Mouse (Mus musculus) heart, embryonic 13.5 days (tissue): ENCODE measurements around the gene Pum1. TPM values are rescaled to one million over a fixed set of nuclear protein-coding genes. Genes with fewer than 3 reads are reported as not detected.

ENCODE experiments used
- ATAC-seq: fragments of 200-750 bp; cut with Nextera tagmentation; 2 replicates; pipeline ENCODE4 v1.8.0; 2017; ENCODE audit warnings: moderate TSS enrichment; ENCODE audit not compliant: insufficient number of reproducible peaks, low FRiP score, low TSS enrichment; ENCODE audit errors: extremely low read depth
- H3K27ac ChIP-seq: fragments of 300-500 bp; sonication (generic); replicated peaks from 2 replicates; pipeline ENCODE4 v1.5.1; 2015; ENCODE audit warnings: moderate library complexity, mild to moderate bottlenecking, inconsistent platforms
- H3K27me3 ChIP-seq: fragments of 300-500 bp; sonication (generic); replicated peaks from 2 replicates; pipeline ENCODE4 v1.6.1; 2015; ENCODE audit warnings: mild to moderate bottlenecking, inconsistent platforms
- H3K36me3 ChIP-seq: fragments of 300-500 bp; sonication (generic); 2 replicates; pipeline ENCODE4 v1.6.1; 2015; ENCODE audit warnings: mild to moderate bottlenecking, inconsistent platforms
- H3K4me1 ChIP-seq: fragments of 300-500 bp; sonication (generic); 2 replicates; pipeline ENCODE4 v1.6.1; 2015; ENCODE audit warnings: inconsistent platforms
- H3K4me2 ChIP-seq: fragments of 300-500 bp; sonication (generic); 2 replicates; pipeline ENCODE4 v1.6.1; 2015; ENCODE audit warnings: inconsistent platforms, mild to moderate bottlenecking, moderate library complexity
- H3K4me3 ChIP-seq: fragments of 300-500 bp; sonication (generic); 2 replicates; pipeline ENCODE4 v1.5.1; 2015; ENCODE audit warnings: moderate library complexity, mild to moderate bottlenecking, inconsistent platforms
- H3K9ac ChIP-seq: fragments of 300-500 bp; sonication (generic); 2 replicates; pipeline ENCODE4 v1.6.1; 2015; ENCODE audit warnings: inconsistent platforms, mild to moderate bottlenecking, moderate library complexity
- H3K9me3 ChIP-seq: fragments of 300-500 bp; sonication (generic); 2 replicates; pipeline ENCODE4 v1.6.1; 2016; ENCODE audit warnings: inconsistent platforms
- WGBS: fragments of 180-500 bp; shearing (Covaris S2); methylation state at CpG from one replicate; pipeline ENCODE4 v1.1.7; 2015; ENCODE audit warnings: mixed read lengths; 5-methylcytosine and 5-hydroxymethylcytosine counted together
- polyA plus RNA-seq: library from polyadenylated mRNA; unstranded; fragments of >200 nt; fragmentation: Nextera tagmentation; extraction: Ambion mirVana; gene quantifications from 2 replicates; pipeline ENCODE4 v1.2.1, GENCODE M21; 2015

Gene Pum1
- polyA plus RNA-seq, 1 experiment from 2014 or later: 53.3 TPM

- no peak for ATAC-seq
- peaks cover 41% of the 10 kb centered on the region for H3K4me1 ChIP-seq
- H3K9me3 ChIP-seq: no peaks in the 10 kb centered on the region
- H3K36me3 ChIP-seq: no peaks in the 10 kb centered on the region
- H3K27me3 ChIP-seq: peaks cover 11% of the 10 kb centered on the region
- H3K9ac ChIP-seq: peak overlapping the region; percentile 96
- 7% methylated on average over 19 of the region's 19 CpGs for WGBS
- peak overlapping the region; percentile 83 for H3K4me3 ChIP-seq
- 0 out of 2 replicates have a peak overlapping the region, but pooled peaks have one; percentile 24 for H3K27ac ChIP-seq
- H3K4me2 ChIP-seq: peak overlapping the region; percentile 82
These were observed 128.8 kb downstream of the Pum1 start for GRCm38 (mm10) chr4:130791811-130792375.

- peak within 1 kb of the TSS; percentile 83 for H3K4me3 ChIP-seq
- ATAC-seq: no peak
- H3K4me2 ChIP-seq: peak within 1 kb of the TSS; percentile 82
- H3K9me3 ChIP-seq: no peaks in the 10 kb centered on the region
- no peaks in the 10 kb centered on the region for H3K36me3 ChIP-seq
- peaks cover 48% of the 10 kb centered on the region for H3K4me1 ChIP-seq
- H3K27ac ChIP-seq: 0 out of 2 replicates have a peak within 1 kb of the TSS, but pooled peaks have one; percentile 24
- peak within 1 kb of the TSS; percentile 96 for H3K9ac ChIP-seq
- 3% methylated on average over 60 of the region's 99 CpGs for WGBS
- H3K27me3 ChIP-seq: peaks cover 11% of the 10 kb centered on the region
These were observed 129.5 kb downstream of the Pum1 start, which contains the start of gene Sdc3 for GRCm38 (mm10) chr4:130792376-130793179. TSS of gene Sdc3 (plus strand) at chr4:130792537.

- Histone ChIP-seq H3K36me3 (no peaks in the 10 kb centered on the region), H3K27ac (no peak overlapping the region)
These were observed 130.0 kb downstream of the Pum1 start for GRCm38 (mm10) chr4:130793180-130793501.

GRCm38 (mm10) chr4:130794771-130795170, 131.7 kb downstream of the Pum1 start:
- 0 out of 2 replicates have a peak overlapping the region, but pooled peaks have one; percentile 13 for H3K9ac ChIP-seq
- H3K4me2 ChIP-seq: peak overlapping the region; percentile 34
- WGBS: 44% methylated on average over 4 of the region's 4 CpGs
- no peak for ATAC-seq
- H3K4me1 ChIP-seq: peaks cover 70% of the 10 kb centered on the region
- peak overlapping the region; percentile 16; the same call in 1 of the 2 replicates for H3K4me3 ChIP-seq
- H3K9me3 ChIP-seq: no peaks in the 10 kb centered on the region
- peaks cover 11% of the 10 kb centered on the region for H3K27me3 ChIP-seq
- H3K27ac ChIP-seq: no peak overlapping the region
- no peaks in the 10 kb centered on the region for H3K36me3 ChIP-seq

More at GRCm38 (mm10) chr4:130793180-130793501, 130.0 kb downstream of the Pum1 start:
- Histone ChIP-seq H3K4me2 (peak overlapping the region; percentile 82), H3K9me3 (no peaks in the 10 kb centered on the region), H3K9ac (peak overlapping the region; percentile 96), H3K27me3 (peaks cover 11% of the 10 kb centered on the region), H3K4me3 (peak overlapping the region; percentile 83), H3K4me1 (peaks cover 53% of the 10 kb centered on the region)
- 40% methylated on average over 7 of the region's 7 CpGs for WGBS
- ATAC-seq: no peak

GRCm38 (mm10) chr4:130795970-130796369, 132.8 kb downstream of the Pum1 start:
- Histone ChIP-seq H3K27ac (no peak overlapping the region), H3K36me3 (no peaks in the 10 kb centered on the region), H3K4me3 (no peak overlapping the region), H3K9me3 (no peaks in the 10 kb centered on the region), H3K4me2 (no peak overlapping the region), H3K27me3 (peaks cover 11% of the 10 kb centered on the region), H3K4me1 (peaks cover 82% of the 10 kb centered on the region), H3K9ac (no peak overlapping the region)
- no peak for ATAC-seq
- WGBS: 86% methylated on average over 6 of the region's 6 CpGs

- Histone ChIP-seq H3K27me3 (peaks cover 11% of the 10 kb centered on the region), H3K27ac (peak overlapping the region; percentile 85)
- 27% methylated on average over 15 of the region's 15 CpGs for WGBS
These were observed 134.3 kb downstream of the Pum1 start for GRCm38 (mm10) chr4:130797201-130798051.

GRCm38 (mm10) chr4:130798416-130798815, 135.3 kb downstream of the Pum1 start:
- no peak for ATAC-seq
- Histone ChIP-seq H3K27ac (peak overlapping the region; percentile 85), H3K4me2 (0 out of 2 replicates have a peak overlapping the region, but pooled peaks have one; percentile 50), H3K4me3 (no peak overlapping the region), H3K9ac (peak overlapping the region; percentile 8; the same call in 1 of the 2 replicates), H3K36me3 (no peaks in the 10 kb centered on the region), H3K9me3 (no peaks in the 10 kb centered on the region), H3K27me3 (peaks cover 4% of the 10 kb centered on the region), H3K4me1 (peaks cover 91% of the 10 kb centered on the region)
- 62% methylated on average over 1 of the region's 1 CpGs for WGBS

More at GRCm38 (mm10) chr4:130797201-130798051, 134.3 kb downstream of the Pum1 start:
- peak; percentile 45; the same call in 1 of the 2 replicates for ATAC-seq
- Histone ChIP-seq H3K4me3 (peak overlapping the region; percentile 18), H3K4me2 (peak overlapping the region; percentile 50), H3K4me1 (peaks cover 87% of the 10 kb centered on the region), H3K9ac (peak overlapping the region; percentile 55), H3K9me3 (no peaks in the 10 kb centered on the region), H3K36me3 (no peaks in the 10 kb centered on the region)

GRCm38 (mm10) chr4:130799118-130799517, 136.0 kb downstream of the Pum1 start:
- peak overlapping the region; percentile 85; the same call in 1 of the 2 replicates for H3K27ac ChIP-seq
- WGBS: 36% methylated on average over 4 of the region's 4 CpGs
- H3K4me3 ChIP-seq: no peak overlapping the region
- H3K9me3 ChIP-seq: no peaks in the 10 kb centered on the region
- H3K27me3 ChIP-seq: 0 out of 2 replicates have a peak, but pooled peaks cover 3% of the 10 kb centered on the region
- H3K9ac ChIP-seq: peak overlapping the region; percentile 30; the same call in 1 of the 2 replicates
- peaks cover 93% of the 10 kb centered on the region for H3K4me1 ChIP-seq
- no peak overlapping the region for H3K4me2 ChIP-seq
- H3K36me3 ChIP-seq: no peaks in the 10 kb centered on the region
- ATAC-seq: no peak

- WGBS: 47% methylated on average over 5 of the region's 5 CpGs
- Histone ChIP-seq H3K36me3 (no peaks in the 10 kb centered on the region), H3K9ac (0 out of 2 replicates have a peak overlapping the region, but pooled peaks have one; percentile 30), H3K27ac (peak overlapping the region; percentile 85; the same call in 1 of the 2 replicates), H3K9me3 (no peaks in the 10 kb centered on the region), H3K27me3 (0 out of 2 replicates have a peak, but pooled peaks cover 3% of the 10 kb centered on the region), H3K4me1 (peaks cover 93% of the 10 kb centered on the region), H3K4me3 (no peak overlapping the region), H3K4me2 (no peak overlapping the region)
- ATAC-seq: no peak
These were observed 136.5 kb downstream of the Pum1 start for GRCm38 (mm10) chr4:130799582-130799981.

GRCm38 (mm10) chr4:130800147-130800546, 137.0 kb downstream of the Pum1 start:
- H3K27me3 ChIP-seq: 0 out of 2 replicates have a peak, but pooled peaks cover 3% of the 10 kb centered on the region
- H3K9me3 ChIP-seq: no peaks in the 10 kb centered on the region
- H3K27ac ChIP-seq: no peak overlapping the region
- H3K4me3 ChIP-seq: no peak overlapping the region
- H3K4me2 ChIP-seq: no peak overlapping the region
- peaks cover 94% of the 10 kb centered on the region for H3K4me1 ChIP-seq
- 59% methylated on average over 6 of the region's 6 CpGs for WGBS
- no peaks in the 10 kb centered on the region for H3K36me3 ChIP-seq
- ATAC-seq: no peak
- no peak overlapping the region for H3K9ac ChIP-seq
